Mouse (Mus musculus) 3134 (cell line): Measurements from ENCODE around the gene Chp2.

Experiments used
- DNase-seq: peaks from one replicate; pipeline ENCODE4 v3.0.0-alpha.2; 2011; ENCODE audit warnings: low spot score; ENCODE audit not compliant: insufficient read length; ENCODE audit errors: extremely low read depth

Gene Chp2

DNA sequence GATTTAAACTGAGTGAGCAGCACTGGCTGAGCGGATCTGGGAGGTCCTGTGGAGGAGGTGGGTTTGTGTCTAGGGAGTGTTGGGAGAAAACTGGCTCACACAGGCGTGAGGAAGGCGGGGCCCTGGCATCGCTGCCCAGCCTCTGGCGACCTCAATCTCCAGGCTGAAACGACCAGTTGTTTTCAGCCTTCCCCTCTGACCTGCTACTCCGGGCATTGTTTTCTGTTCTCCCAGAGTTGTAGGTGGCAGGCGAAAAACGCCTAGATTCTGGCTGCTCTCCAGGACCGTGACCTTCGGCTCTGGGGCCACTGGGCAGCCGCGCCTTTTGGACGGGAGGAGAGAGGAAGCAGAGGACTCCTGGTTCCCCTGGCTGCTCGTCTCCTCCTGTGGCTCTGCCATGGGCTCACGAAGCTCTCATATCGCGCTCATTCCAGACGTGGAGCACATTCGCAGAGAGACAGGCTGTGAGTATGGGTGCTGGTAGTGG is at the start of gene Chp2:
Gene Chp2 (plus strand): TSS at position 182 of the 487 bp plus-strand sequence.
- DNase-seq, result no peak

DNA sequence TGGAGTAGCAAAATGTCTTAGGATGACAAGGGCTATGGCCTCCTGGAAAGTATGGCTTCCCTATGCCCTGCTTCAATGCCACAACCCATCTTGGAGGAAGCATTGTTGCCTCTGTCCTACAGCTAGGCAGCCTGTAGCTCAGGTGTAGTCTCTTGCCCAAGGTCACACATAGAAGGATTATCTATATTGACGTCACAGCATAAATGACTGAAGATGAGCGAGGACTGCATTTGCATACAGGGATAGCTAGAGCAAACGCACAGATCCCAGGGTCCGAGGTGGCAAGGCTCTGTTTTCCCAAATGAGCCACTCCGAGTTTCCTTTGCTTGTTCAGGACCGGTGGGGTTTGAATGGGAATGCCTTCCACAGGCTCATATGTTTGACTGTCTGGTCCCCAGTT is 48.6 kb upstream of the Chp2 start:
- DNase-seq, result no peak

DNA sequence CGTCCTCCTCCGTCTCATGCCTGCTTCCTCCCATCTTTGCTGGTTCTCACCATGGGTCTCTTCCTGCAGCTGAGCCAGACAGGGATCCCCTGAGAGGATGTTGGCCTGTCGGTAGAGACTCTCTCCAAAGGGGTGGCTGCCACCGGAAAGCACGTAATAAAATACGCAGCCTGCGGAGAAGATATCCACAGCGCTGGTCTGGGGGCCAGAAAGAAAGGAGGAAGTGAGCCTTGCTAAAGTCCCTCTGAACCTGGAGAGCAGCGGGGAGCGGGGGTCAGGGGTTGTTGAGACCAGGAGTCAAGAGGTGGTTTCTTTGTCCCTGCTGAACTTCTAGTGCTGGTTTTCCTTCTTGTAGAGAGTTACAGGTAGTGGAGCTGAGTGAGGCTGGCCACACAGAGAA is 47.7 kb upstream of the Chp2 start:
- no peak for DNase-seq

DNA sequence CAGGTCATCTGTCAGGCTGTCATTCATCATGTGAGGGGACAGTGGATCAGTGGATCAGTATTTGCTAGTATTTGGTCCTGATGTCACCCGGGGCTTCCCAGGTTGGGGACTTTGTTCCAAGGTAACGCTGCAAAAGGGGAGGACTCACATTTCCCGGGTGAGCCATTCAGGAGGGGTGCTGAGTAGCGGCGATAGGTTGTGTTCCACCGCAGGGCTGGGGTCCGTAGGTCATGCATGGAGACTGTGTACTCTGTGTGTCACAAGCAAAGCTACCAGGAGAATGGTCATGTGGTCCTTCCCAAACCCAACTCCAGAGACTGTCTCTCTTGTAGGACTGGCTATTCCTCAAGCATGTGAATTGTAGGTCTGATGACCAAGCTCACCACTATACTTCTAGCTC is 38.6 kb upstream of the Chp2 start:
- DNase-seq, result no peak

DNA sequence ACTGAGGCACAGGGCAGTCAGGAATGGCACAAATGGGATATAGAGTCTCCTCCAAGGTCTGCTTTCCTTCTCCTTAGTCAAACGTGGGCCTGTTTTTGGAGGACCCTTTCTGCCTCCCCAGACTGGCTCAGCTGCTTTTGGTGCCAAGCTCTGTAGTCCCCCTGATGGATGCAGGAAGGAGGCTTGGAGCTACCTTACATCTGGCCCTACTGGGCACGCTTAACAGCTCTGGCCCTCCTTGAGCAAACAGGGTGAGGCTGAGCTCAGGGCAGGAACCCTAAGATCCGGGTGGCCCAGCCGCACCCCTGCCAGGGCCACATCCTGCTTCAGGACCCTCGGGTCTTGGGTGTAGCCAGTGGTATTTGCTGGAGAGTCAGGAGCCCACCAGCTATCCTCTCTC is 34.7 kb upstream of the Chp2 start:
- DNase-seq, result no peak

DNA sequence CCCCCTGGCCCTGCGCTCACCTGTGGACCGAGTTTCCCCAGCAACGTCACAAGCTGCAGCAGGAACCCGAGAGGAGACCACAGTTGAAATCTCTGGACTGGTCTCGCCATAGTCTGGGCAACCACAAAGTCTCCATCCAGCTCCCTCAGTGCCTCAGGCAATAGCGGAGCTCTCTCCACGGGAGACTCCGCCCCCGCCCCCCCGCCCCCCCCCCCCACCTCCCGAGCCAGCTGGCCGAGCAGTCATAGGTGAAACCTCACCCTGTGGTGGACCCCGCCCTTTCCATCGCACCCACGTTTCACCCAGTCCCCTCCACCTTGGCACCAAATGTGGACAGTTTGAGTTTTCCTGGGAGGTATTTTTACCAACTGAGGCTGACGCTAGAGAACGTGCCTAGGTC is 33.3 kb upstream of the Chp2 start, which contains the start of gene Ern2:
Gene Ern2 (minus strand): TSS at position 165 of the 400 bp plus-strand sequence.
- DNase-seq, result no peak

DNA sequence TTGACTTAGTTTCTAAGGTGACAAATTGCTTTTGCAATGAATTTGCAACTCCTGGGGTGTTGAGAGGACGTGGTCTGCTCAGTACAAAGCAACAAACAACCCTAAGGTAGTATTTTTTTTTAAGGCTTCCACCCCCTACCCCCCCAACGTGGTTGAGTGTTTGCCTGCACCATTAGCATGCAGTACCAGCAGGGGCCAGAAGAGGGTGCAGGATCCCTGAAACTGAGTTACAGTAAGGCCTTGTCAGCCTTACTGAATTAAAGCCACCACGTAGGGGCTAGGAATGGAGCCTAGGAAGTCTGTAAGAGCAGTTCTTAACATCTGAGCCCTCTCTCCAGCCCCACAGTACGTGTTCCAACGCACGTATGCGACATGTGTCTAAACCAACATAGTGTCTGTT is 29.8 kb upstream of the Chp2 start:
- DNase-seq, result no peak

DNA sequence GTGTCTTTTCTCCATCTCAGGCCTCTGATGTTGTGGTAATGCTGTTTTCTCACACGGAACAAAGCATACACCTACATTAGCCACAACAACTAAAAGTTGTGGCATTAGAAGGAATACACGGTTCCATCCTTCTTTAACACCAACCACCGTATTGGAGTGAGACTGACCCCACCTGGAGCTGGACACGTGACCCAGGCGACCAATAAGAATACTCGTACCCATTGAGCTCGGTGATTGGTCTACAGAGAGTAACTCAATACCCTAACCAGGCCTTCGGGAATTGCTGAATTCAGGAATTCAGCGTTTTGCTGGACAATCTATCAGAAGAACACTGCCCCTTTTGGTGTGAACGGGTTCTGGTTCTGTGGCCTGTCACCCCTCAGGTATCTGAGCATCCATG is 28.2 kb upstream of the Chp2 start:
- no peak for DNase-seq

DNA sequence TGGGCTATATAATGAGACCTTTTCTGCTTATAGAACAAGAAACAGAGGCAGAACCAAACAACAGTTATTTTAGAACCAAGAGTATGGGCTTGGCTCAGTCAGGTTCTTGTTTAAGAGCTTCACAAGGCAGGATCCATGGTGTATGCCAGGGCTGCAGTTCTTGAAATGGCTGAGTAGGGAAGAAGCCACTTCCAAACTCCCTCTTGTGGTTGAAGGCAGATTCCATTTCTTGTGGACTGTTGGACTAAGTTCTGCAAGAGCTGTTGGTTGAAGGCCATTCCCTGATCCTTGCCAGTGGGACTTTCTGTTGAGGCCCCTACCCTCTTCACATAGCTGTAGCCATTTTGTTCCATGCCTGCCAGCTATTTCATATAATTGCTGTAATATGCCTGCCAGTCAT is 25.4 kb upstream of the Chp2 start:
- no peak for DNase-seq

DNA sequence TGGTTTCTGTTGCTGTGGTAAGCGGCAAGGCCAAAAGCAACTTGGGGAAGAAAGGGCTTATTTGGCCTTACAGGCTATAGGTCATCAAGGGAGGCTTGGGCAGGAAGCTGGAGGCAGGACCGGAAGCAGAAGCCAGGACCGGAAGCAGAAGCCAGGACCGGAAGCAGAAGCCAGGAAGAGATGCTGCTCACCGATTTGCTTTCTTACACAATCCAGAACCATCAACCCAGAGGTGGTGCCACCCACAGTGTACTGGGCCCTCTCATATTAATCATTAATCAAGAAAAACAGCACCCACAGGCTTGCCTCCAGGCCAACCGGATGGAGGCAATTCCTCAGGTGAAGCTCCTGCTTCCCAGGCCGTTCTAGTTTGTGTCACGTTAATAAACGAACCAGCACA is 22.5 kb upstream of the Chp2 start:
- DNase-seq, result no peak

DNA sequence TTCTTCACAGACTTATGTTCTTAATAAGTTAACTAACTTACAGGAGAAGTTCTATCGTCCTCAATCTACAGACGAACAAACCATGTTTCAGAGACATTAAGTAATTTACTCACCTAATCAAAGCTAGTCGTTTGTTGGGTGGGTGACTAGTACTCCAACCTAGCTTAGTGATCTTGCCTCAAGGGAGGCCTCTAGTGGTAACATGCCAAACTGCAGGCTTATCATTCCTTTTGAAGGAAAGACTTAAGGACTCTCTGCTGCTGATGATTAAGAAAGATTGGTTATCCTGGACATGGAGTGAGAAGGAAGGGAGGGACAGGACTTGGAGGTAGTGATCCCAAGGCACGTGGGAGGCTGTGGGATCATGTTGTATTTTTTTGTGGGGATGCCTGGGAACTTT is 22.0 kb upstream of the Chp2 start:
- no peak for DNase-seq

DNA sequence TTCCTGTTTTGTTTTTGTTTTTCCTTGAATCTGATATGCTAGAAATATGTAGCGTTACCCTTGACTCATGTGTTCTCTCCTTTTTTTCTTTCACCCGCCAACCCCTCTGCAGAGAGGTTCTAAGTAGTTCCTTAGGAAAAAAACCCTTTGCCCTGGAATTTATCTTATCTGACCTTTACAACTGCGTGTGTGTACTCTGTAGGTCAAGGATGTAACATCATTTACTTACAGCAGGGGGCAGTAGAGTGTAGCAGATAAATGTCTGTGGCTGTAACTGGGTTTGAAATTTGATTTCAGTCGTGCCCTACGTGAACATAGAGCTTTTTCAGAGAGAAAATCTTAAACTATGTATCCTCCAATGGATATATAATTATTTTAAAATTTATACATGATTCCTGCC is 20.0 kb upstream of the Chp2 start:
- no peak for DNase-seq

DNA sequence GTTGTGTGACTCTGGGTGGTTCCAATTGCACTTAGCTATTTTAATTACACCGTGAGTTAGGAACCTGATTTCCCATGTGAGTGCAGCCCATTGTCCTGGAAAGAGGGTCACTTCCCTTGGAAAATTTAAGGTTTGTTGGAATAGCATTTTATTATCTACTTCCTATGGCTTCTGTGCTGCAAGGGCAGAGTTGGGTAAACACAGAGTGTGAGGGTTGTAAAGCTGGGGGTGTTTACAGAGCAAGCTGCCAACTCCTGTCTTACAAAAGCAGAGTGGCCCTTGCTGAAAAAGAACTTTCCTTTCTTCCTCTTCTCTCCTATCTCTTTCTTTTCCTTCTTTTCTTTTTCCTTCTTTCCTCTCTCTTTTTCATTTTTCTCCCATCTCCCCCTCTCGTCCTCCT is 15.4 kb upstream of the Chp2 start:
- DNase-seq, result no peak

DNA sequence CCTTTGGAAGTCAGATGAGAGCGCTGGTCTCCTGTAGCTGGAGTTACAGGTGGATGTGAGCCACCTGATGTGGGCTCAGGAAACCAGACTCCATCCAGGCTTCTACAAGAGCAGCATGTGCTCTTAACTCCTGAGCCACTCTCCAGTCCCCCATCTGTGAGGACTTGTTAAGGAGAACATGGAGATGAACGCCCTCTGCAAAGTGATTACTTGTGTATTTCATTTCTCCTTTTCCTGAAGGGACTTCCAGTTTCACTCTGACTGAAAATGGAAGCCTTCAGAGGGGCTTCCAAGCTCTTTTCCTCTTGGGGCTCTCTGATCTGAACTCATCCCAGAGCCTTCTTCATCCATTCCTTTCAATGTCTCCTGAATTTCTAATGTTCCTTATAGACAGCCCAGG is 13.2 kb upstream of the Chp2 start:
- no peak for DNase-seq

DNA sequence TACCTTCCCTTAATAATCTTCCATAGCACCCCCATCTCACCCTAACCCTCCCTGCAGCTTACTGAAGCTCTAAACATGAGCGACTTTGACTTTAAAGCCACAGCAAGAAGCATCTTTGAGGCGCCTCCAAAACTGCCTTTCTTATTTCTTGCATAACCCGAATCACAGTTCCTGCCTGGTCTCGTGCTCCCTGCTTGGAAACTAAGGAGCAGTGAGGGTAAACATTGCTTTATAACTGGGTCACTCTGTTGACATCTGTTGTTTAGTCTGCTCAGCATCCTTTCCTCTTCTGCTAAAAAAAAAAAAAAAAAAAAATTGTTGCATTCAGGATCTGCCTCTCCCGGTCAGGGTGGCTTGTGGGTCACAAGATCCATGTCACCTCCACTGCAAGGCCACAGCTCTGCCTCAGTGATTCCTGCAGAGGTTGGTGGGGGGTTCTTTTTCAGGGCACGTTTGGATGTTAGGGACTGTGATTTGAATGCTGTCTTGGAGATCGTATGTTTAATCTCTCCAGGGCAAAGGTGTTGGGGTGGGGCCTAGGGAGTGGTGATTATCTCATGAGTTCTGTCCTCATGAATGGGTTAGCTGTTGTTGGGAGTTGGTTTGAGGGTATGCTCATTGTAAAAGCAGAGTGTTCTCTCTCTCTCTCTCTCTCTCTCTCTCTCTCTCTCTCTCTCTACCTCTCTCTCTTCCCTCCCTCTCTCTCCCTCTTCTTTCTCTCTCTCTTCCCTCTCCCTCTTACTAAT is 10.8 kb upstream of the Chp2 start:
- no peak for DNase-seq

DNA sequence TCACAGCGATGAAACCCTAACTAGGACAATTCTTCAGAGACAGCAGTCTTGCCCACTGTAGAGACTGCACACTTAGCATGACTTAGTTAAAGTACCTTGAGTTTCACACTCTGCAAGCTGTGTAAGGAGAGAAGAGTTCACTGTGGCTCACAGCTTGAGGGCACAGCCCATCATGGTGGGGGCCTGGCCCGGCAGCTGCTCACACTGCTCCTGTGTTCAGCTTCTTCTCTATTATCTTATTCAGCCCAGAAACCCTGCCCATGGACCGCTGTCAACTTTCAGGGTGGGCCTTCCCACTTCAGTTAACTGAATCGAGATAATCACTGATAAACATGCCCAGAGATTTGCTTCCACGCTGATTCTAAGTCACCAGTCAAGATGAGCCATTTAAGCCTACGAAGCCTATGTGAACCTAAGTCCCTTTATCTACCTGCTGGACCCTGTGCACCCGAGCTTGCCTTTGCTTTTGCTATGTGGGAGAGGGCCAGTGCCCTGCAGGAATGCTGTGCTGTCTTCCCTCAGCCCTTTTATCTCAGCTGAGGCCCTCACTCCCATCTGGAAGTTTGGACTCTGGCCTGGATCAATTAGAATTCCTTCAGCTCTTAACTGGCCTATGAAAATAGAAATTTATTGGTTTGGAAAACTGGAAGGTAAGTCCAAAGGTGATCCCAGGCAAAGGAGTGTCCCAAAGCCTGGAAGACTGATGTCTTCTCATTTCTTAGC is 6.9 kb downstream of the Chp2 start:
- no peak for DNase-seq

DNA sequence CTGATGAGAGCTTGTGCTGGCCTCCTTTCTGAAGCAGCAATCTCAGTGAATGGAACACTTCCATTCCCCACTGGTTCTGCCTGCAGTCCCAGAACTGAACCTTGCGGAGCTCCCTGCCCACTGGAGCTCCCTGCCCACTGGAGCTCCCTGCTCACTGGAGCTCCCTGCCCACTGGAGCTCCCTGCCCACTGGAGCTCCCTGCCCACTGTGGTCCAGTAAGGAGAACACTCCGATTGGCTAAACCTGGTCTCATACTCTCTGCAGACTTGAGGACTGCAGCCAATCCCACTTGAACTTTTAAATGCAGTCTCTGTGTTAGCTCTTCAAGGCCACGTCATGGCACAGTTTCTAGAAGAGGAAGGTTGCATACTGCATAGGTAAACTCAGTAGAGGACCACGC is 7.4 kb downstream of the Chp2 start:
- no peak for DNase-seq

DNA sequence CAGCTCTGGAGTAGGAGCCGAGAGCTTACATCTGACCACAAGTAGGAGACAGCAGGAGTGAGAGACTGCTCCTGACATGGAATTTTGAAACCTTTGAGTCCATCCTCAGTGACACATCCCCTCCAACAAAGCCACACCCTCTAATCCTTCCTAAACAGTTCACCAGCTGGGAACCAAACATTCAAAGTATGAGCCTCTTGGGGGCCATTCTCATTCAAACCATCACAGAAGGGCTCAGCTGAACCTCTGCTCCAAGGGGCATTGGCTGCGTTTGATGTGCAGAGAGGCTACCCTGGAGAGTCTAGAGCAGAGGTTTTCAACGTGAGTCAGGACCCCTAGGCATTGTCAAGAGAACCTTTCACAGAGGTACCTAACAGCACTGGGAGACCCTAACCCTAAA is 10.0 kb downstream of the Chp2 start:
- DNase-seq, result no peak

DNA sequence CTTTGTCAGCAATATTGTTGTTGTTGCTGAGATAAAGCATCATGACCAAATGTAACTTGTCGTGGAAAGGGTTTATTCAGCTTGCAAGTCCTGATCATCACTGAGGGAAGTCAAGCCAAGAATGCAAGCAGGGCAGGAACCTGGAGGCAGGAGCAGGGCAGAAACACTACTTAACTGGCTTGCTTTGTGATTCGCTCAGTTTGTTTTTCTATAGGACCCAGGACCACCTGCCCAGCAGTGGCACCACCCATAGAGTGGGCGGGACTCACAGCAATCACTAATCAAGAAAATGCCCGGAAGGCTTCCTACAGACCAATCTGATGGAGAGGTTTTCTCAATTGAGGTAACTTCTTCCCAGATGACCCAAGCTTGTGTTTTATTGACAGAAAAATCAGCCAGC is 10.6 kb downstream of the Chp2 start:
- no peak for DNase-seq

DNA sequence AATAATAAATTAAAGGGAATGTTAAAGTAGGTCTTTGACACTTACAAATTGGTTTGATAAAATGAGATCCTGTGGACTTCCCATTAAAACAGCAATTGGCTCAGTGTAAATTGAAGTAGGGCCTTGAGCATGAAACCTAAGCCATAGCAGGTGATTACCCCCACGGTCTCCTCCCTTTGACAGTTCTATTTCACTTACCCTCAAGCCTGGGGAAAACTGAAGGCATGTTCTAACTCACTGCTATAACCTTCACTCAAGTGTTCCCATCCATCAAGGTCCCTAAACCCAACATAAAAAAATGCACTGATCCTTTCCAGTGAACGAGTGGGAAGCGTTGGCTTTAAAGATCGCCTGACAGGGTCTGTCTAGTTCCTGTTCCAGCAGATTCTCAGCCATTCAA is 11.6 kb downstream of the Chp2 start:
- DNase-seq, result no peak

DNA sequence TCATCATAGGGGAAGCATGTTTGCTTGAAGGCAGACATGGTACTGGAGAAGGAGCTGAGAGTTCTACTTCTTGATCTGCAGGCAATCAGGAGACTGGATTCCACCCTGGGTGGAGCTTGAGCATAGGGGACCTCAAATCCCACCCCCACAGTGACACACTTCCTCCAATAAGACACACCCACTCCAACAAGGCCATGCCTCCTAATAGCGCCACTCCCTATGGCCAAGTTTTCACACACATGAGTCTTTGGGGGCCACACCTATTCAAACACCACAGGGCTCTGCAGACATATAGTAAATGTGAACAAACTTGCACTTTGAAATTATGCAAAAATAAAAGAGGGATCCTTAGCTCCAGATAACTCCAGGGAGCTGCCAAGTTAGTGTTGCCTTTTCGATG is 19.6 kb downstream of the Chp2 start:
- DNase-seq, result no peak

DNA sequence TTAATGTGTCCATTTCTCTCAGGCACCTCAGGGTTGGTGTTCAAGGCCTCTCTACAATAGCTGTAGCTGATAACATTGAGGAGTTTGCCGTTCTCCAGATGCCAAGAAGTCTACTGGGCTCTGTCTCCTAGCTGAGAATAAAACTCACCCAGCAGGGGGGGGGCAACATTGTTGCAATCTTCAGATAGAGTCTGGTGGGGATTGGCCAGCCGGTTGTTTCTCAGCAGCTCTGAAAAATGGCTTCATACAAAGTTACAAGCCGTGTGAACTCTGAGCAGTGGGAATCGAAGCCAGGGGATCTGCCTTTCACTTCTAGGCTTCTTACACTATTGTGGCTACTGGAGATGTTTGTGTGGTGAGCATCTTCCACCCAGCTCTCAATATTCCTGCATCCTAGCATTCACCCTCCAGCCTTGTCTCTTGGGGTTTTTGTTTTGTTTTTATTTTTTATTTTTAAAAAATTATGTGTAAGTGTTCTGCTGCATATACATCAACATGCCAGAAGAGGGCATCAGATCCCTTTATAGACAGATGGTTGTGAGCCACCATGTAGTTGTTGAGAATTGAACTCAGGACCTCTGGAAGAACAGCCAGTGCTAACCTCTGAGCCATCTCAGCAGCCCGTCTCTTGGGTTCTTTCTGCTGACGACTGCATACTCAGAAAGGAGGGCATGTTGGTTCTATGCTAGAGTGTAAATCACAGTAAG is 21.3 kb downstream of the Chp2 start:
- no peak for DNase-seq
